Mouse (Mus musculus) erythroblast, embryonic 14.5 days (primary cell): ENCODE results near the gene Zfhx3. TPM values are rescaled to one million over a fixed set of nuclear protein-coding genes. Genes with fewer than 3 reads are reported as not detected.

Experiments
- H3K27me3 ChIP-seq: 2 replicates; pipeline ENCODE4 v1.6.1; 2012; ENCODE audit warnings: inconsistent platforms; ENCODE audit not compliant: control insufficient read depth
- H3K36me3 ChIP-seq: 2 replicates; pipeline ENCODE4 v1.6.1; 2012; ENCODE audit warnings: mild to moderate bottlenecking, inconsistent platforms; ENCODE audit not compliant: control insufficient read depth
- H3K4me1 ChIP-seq: 2 replicates; pipeline ENCODE4 v1.6.1; 2012; ENCODE audit warnings: inconsistent platforms; ENCODE audit not compliant: control insufficient read depth
- H3K4me3 ChIP-seq: replicated peaks from 2 replicates; pipeline ENCODE3; 2012; ENCODE audit warnings: moderate library complexity, mild to moderate bottlenecking, inconsistent platforms
- H3K9me3 ChIP-seq: 2 replicates; pipeline ENCODE4 v1.6.1; 2012; ENCODE audit warnings: low read length, inconsistent platforms, mixed read lengths; ENCODE audit not compliant: control insufficient read depth
- GATA1 ChIP-seq: IDR thresholded peaks from 2 replicates; pipeline ENCODE4 v1.6.1; 2012; ENCODE audit warnings: low read length, inconsistent platforms, mixed read lengths
- TAL1 ChIP-seq: IDR thresholded peaks from 3 replicates; pipeline ENCODE4 v1.6.1; 2012; ENCODE audit warnings: low read length, inconsistent platforms, mixed read lengths
- polyA plus RNA-seq: library from polyadenylated mRNA; stranded (reverse); fragments of >175 nt; gene quantifications from 2 replicates; pipeline ENCODE4 v1.2.3, GENCODE M21; 2012

The Zfhx3 gene
- polyA plus RNA-seq, 1 experiment, result 0.03 TPM

- Histone ChIP-seq H3K36me3 (no peaks in the 10 kb centered on the region), H3K9me3 (peaks cover 15% of the 10 kb centered on the region), H3K4me3 (no peak overlapping the region), H3K4me1 (no peaks in the 10 kb centered on the region), H3K27me3 (no peaks in the 10 kb centered on the region)
- TF ChIP-seq TAL1, result no peak
- no peak for TF ChIP-seq GATA1
Measured at GRCm38 (mm10) chr8:108026557-108027440, 84.4 kb downstream of the Zfhx3 start.

GRCm38 (mm10) chr8:108027561-108028025 is 85.1 kb downstream of the Zfhx3 start:
- no peaks in the 10 kb centered on the region for H3K27me3 ChIP-seq
- H3K36me3 ChIP-seq, result no peaks in the 10 kb centered on the region
- no peak overlapping the region for H3K4me3 ChIP-seq
- no peaks in the 10 kb centered on the region for H3K4me1 ChIP-seq
- H3K9me3 ChIP-seq, result peaks cover 17% of the 10 kb centered on the region
- TF ChIP-seq TAL1 (no peak), GATA1 (no peak)

- Histone ChIP-seq H3K4me1 (no peaks in the 10 kb centered on the region), H3K4me3 (no peak overlapping the region), H3K27me3 (no peaks in the 10 kb centered on the region), H3K36me3 (no peaks in the 10 kb centered on the region), H3K9me3 (peaks cover 15% of the 10 kb centered on the region)
- no peak for TF ChIP-seq TAL1
- TF ChIP-seq GATA1, result no peak
Measured at GRCm38 (mm10) chr8:108028440-108028839, 86.0 kb downstream of the Zfhx3 start.

- Histone ChIP-seq H3K36me3 (no peaks in the 10 kb centered on the region), H3K9me3 (peaks cover 19% of the 10 kb centered on the region)
Measured at GRCm38 (mm10) chr8:108031159-108031558, 88.7 kb downstream of the Zfhx3 start.

GRCm38 (mm10) chr8:108034070-108034469 is 91.6 kb downstream of the Zfhx3 start:
- no peaks in the 10 kb centered on the region for H3K27me3 ChIP-seq
- no peaks in the 10 kb centered on the region for H3K4me1 ChIP-seq
- peaks cover 22% of the 10 kb centered on the region for H3K9me3 ChIP-seq
- no peaks in the 10 kb centered on the region for H3K36me3 ChIP-seq
- no peak overlapping the region for H3K4me3 ChIP-seq
- TF ChIP-seq GATA1, result no peak
- TF ChIP-seq TAL1, result no peak

More at GRCm38 (mm10) chr8:108031159-108031558, 88.7 kb downstream of the Zfhx3 start:
- Histone ChIP-seq H3K4me3 (no peak overlapping the region), H3K4me1 (no peaks in the 10 kb centered on the region), H3K27me3 (no peaks in the 10 kb centered on the region)
- TF ChIP-seq GATA1, result no peak
- TF ChIP-seq TAL1, result no peak

GRCm38 (mm10) chr8:108034726-108035125 is 92.3 kb downstream of the Zfhx3 start:
- Histone ChIP-seq H3K4me3 (no peak overlapping the region), H3K9me3 (peaks cover 22% of the 10 kb centered on the region), H3K27me3 (no peaks in the 10 kb centered on the region), H3K4me1 (no peaks in the 10 kb centered on the region), H3K36me3 (no peaks in the 10 kb centered on the region)
- TF ChIP-seq GATA1 (no peak), TAL1 (no peak)

- H3K36me3 ChIP-seq, result no peaks in the 10 kb centered on the region
- no peaks in the 10 kb centered on the region for H3K27me3 ChIP-seq
- no peak overlapping the region for H3K4me3 ChIP-seq
- no peak for TF ChIP-seq GATA1
- TF ChIP-seq TAL1, result no peak
- H3K4me1 ChIP-seq, result no peaks in the 10 kb centered on the region
- no peaks in the 10 kb centered on the region; the same call in 1 of the 2 replicates for H3K9me3 ChIP-seq
Measured at GRCm38 (mm10) chr8:108043618-108044017, 101.2 kb downstream of the Zfhx3 start.

- Histone ChIP-seq H3K36me3 (no peaks in the 10 kb centered on the region), H3K9me3 (no peaks in the 10 kb centered on the region; the same call in 1 of the 2 replicates), H3K27me3 (no peaks in the 10 kb centered on the region), H3K4me1 (no peaks in the 10 kb centered on the region), H3K4me3 (no peak overlapping the region)
- TF ChIP-seq TAL1, result no peak
- TF ChIP-seq GATA1, result no peak
Measured at GRCm38 (mm10) chr8:108044185-108044584, 101.7 kb downstream of the Zfhx3 start.

- H3K36me3 ChIP-seq, result no peaks in the 10 kb centered on the region
- TF ChIP-seq TAL1 (no peak), GATA1 (no peak)
- H3K4me3 ChIP-seq, result no peak overlapping the region
Measured at GRCm38 (mm10) chr8:108056241-108056640, 113.8 kb downstream of the Zfhx3 start.

More at GRCm38 (mm10) chr8:108056241-108056640, 113.8 kb downstream of the Zfhx3 start:
- no peaks in the 10 kb centered on the region for H3K27me3 ChIP-seq
- H3K4me1 ChIP-seq, result no peaks in the 10 kb centered on the region
- peaks cover 4% of the 10 kb centered on the region; the same call in 1 of the 2 replicates for H3K9me3 ChIP-seq
